1 mouse cellular context compared by ENCODE assay signal in the genomic region with DNA sequence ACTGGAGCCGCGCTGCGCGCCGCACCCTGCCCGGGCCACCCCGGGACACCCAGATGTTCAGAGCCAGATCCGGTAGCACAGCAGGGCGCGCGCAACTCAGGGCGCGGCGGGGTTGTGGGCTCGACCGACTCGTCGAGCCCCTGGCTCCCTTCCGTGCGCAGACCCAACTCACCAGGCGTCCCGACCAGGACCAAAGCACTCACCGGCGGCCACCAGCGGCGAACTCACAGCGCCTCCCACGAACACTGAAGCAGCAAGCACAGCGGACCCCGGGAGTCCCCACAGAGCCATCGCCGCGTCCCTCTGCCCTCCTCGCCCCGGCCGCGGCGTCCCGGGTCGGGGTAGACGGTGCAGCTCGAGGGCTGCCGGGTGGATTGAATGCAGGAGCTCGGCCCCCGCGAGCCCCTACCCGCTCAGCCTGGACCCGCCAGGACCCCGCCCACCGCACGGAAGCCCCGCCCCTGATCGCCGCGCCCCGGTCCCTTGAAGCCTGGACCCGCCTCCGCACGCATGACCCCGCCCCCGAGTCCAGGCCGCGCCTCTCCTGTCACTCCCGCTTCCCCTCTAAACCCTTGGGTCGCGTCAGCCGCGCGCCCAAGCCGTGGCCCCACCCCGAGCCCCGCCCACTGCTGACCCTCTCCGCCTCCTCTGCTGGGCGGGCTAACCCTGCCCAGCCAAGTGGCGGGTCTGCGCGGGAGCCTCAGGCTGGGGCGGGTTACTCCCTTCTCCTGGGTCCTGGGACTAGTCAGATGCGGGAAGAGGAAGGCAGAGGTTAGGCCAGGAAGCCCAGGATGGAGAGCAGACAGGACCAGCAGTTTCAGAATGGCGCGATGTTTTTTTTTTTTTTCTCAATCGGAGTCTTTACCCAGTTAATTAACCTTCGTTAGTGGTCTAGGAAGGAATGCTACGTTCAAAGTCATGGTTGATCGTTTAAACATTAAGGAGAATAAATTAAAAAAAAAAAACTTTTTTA.
TF ChIP-seq lines count a peak whose summit lies in the region.

A gene (minus strand): TSS at position 455 of the 973 bp plus-strand sequence.

TF ChIP-seq in MEL, 35 proteins besides CTCF, POLR2A, EP300 and RAD21 (continued from another document):
- TF ChIP-seq MYC (IDR thresholded peaks at IDR 0.05; ENCODE audit: low read depth, low read length) (no peak), POLR2AphosphoS5 (IDR thresholded peaks at IDR 0.05; ENCODE audit: borderline replicate concordance, low read depth, low read length) (no peak), USF1 (IDR thresholded peaks at IDR 0.05; ENCODE audit: low read depth, low read length) (no peak), ZNF384 (IDR thresholded peaks at IDR 0.05; ENCODE audit: low read depth, low read length) (peak; percentile 71), USF2 (IDR thresholded peaks at IDR 0.05; ENCODE audit: borderline replicate concordance in 1 of 2, insufficient read depth in 1 of 2, low read depth in 1 of 2, low read length in 2 of 2) (no peak), HCFC1 (IDR thresholded peaks at IDR 0.05; ENCODE audit: low read depth, low read length) (0 out of 2 replicates have a peak, but pooled peaks have one; percentile 32), E2F4 (IDR thresholded peaks at IDR 0.05; ENCODE audit: borderline replicate concordance, low read depth, low read length) (no peak), RCOR1 (IDR thresholded peaks at IDR 0.05; ENCODE audit: low read depth, low read length) (no peak), BHLHE40 (IDR thresholded peaks at IDR 0.05; ENCODE audit: borderline replicate concordance, low read depth, low read length) (no peak), MYB (IDR thresholded peaks at IDR 0.05; ENCODE audit: low read depth, low read length) (no peak), MEF2A (IDR thresholded peaks at IDR 0.05; ENCODE audit: extremely low read depth, insufficient replicate concordance, low read depth, low read length, poor library complexity, severe bottlenecking) (no peak), CHD2 (IDR thresholded peaks at IDR 0.05; ENCODE audit: low read length) (no peak), JUND (IDR thresholded peaks at IDR 0.05; ENCODE audit: low read depth, low read length) (no peak), ZMIZ1 (IDR thresholded peaks at IDR 0.05; ENCODE audit: low read depth, low read length) (no peak), NELFE (IDR thresholded peaks at IDR 0.05; ENCODE audit: low read depth, low read length) (peak; percentile 43)
TF ChIP-seq in MEL: peak in this region for 8.
